Mouse (Mus musculus) heart, postnatal 10 days (tissue): ENCODE measurements at regions not wholly inside any gene's neighbourhood (a gene's known extent, or its start where the extent isn't known, plus 50 kb on each side); places are given as distances from the start of the nearest gene placed in this dataset.
A peak's percentile ranks its signal among the peaks of the same experiment; 100 is the strongest.

Source experiments
- DNase-seq, 2 experiments: peaks; one replicate each; pipeline ENCODE4 v3.0.0; 2021
- intact Hi-C: fragments of 180-260 bp; cut with DNase I; formaldehyde crosslinking; loops from one replicate; pipeline ENCODE4 v1.15.1; 2025

DNA sequence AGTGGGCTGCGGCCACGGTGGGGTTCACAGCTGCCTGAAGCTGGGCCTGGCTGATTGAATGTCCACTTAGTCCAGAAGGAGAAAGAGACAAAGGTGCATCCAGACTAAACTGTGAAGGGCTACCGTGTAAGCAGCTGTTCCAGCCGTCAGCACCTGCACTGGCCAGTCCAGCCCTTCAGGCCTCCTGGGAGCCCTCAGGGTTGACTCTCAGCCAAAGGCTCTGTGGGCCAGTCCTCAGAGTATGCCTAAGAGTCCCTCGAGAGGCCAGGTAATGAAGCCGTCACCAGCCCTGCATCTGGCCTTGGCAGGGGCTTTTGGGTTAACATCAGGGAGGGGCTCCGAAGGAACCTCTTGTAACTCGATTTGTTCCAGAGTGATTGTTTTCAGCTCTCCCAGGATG, 187.4 kb downstream of the Gpd2 start:
- intact Hi-C loops, result no loop called here
- DNase-seq, result no peak

DNA sequence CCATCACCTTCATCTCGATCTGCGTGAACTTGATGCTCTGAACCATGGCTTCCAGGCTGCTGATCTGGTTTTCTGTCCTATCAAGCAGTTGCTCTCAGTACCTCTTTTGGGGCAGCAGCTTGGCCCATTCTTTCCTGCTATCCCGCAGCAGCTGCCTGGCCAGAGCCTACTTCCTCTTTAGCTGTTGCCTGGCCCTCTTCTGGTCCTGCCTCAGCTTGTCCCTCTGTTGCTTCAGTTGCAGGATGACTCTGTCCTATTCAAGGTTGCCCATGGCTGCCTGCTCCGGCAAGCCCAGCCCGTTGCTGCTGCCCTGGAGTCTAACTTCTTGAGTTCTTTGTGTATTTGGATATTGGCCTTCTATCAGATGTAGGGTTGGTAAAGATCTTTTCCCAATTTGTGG, 188.0 kb downstream of the Gpd2 start:
- intact Hi-C loops, result no loop called here
- DNase-seq, result no peak

DNA sequence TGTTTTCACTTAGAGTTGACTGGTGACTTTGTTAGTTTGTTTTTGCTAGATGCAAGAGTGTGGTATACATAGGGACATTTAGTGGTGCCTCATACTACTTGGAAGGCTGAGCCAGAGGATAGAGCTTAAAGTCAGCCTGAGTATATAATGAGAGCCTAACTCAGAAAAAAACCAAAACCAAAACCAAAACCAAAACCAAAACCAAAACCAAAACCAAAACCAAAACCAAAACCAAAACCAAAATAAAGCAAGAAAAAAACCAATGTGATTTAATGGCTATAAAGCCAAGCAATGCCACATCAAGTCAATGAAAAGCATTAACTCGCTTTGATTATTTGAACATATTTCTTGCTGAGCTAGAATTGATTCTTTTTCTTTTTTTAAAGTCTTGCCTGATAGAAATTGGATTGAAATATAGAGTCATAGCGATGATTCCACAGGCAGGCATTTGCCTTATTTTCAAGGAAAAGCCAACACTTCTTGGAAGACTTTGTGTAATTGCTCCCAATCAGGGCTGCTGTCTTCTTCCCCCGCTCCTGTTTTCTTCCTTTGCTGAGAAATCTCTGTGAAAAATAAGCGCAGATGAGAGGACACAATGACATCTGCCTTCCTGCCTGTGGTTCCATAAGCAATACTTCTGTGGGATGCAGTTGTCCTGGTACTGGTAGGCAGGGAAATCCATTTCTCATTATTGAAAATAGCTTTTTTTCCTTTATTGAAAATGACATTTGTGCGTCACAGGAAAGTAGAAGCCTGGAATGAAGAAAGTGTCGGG, 213.7 kb downstream of the Gpd2 start:
- intact Hi-C loops, result no loop called here
- no peak for DNase-seq

DNA sequence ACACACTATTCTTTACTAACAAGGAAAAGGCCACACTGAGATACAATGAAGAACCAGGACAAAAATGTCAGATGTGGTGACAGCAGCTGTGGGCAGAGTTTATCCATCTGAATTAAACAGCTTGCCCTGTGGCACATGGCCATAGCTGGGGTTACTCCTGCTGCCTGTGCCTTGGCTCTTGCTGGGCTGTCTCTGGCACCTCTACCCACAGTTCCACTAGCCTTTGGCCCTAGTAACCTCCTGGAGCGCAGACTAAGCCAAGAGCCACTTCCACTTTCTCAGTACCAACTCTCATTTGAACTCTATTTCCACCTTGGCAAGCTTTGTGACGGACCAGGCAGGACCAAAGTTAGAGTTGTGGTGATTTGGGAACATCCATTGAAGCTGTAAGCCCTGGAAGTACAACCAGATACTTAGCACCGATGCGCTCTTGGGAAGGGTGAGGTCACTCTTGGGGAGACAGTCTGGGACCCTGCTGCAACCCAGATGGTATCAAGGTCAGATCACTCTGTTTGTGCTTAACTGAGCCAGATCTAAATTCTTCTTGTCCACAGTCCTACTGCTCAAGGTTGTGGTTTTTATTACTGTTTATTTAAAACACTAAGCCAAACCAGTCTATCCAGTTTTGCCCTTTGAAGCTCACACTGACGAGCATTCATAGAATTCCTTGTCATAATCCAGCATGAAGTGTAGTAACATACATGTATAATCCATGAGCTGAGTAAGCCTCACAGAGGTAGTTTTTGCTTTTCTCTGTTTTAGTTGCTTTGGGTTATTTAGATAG, 216.7 kb downstream of the Gpd2 start:
- DNase-seq, result peak in 1 of 2 experiments; percentile 1
- intact Hi-C loops, result no loop called here

DNA sequence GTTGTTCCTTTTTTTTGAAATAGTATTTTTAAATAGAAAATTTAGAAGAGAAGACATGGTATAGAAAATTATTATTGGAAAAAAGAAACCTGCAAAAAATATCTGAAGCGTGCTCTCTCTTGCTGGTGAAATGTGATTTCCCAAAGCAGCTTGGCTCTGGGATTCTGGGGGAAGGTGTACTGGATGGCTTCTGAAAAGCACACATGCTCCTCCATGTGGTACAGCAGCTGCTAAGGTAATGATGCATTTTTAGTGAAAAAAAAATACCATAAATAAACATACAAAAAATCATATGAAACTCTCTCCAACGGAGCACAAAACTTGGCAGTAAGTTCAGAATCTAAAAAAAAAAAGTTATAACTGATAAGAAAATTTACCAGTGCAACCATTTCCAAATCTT, 222.5 kb downstream of the Gpd2 start:
- intact Hi-C loops, result no loop called here
- no peak for DNase-seq

DNA sequence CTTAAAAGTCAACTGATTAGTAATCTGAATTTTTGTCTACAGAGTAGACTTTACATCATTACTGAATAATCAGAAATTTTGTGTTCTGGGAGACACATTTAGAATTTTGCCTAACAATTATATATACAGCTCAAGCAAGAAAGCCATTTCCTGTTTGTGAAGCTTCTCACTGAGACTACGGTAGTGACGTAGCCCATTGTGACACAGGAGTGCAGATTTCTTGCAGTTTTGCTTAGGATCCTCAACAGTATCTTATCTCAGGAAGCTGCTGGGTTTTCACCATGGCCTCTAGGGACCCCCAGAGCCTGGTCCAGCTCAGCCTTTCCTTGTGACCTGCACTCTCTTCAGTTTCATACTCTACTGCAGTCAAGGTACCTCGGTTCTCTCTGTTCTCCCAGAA, 236.4 kb downstream of the Gpd2 start:
- intact Hi-C loops, result no loop called here
- DNase-seq, result no peak

DNA sequence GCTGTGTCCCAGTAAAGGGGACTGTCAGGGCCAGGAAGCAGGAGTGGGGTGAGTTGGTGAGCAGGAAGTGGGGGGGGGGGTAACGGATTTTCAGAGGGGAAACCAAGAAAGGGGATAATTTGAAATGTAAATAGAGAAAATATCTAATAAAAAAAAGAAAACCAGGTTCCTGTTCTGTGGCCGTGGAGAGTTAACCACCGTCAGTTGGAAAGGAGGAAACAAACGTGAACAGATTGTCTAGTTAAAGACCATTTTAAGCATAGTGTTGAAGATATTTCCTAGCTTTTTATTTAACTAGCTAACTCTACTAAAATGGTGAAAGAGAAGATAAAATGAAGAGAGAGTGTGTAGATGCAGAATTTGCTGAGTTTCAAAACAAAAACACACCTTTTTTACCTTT, 254.7 kb downstream of the Gpd2 start:
- no peak for DNase-seq
- intact Hi-C loops, result no loop called here

DNA sequence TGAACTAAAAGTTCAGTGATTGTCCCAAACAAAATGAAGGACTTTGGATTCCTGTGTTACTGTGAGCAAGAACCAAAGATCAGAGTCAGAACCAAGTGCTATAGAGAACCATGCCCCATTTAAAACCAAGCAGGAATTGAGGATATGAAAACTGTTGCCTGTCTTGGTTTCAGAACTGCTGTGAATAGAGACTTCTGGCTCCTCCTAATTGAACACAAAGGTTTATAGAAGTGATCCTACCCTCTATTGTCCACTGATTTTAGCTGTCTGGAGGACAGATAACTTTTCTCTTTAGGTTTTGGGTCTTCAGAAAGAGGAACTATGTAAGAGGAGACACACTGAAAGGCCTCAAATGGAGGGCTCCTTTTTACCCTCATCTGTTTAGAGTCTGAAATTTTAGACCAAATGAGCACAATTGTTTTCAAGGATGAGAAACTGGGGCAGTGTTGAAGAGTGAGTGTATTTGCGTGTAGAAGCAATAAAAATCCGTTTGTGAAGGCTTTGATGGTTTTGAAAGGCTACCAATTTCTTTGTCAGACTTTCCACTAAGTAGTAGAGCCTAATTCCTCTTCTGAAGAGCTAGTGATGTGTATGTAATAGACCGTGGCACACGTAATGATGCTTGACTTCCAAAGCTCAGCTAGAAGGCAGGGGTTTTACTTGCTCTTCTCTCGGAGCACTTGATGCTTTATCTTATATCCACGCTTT, 255.6 kb downstream of the Gpd2 start:
- no peak for DNase-seq
- intact Hi-C loops, result no loop called here

DNA sequence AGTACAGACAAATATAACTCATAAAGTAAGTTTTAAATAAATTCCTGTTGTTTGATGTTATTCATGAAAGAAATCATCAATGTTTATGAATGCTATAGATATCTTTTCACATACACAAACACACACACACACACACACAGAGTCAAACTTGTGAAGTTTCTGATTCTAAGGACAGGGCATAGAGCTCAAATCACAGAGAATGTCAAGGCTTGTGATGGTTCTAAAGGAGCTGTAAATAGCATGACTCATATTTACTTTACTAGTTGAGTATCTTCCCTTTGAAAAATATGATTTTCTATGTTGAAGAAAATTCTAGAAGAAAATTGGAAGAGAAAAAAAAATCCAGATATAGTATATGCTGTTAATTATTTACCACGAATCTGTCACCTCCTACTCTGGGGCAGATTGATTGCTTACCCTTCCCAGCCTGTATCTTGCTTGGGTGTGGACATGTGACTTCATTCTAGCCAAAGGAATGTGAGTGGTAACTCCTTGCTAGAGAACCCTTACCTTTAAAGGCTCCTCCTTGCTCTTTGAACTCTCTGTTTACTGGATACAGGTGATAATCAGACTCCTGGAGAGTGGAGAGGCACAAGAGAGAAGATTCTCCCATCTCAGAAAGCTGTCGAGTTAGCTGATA, 259.0 kb downstream of the Gpd2 start:
- DNase-seq, result no peak
- intact Hi-C loops, result no loop called here

DNA sequence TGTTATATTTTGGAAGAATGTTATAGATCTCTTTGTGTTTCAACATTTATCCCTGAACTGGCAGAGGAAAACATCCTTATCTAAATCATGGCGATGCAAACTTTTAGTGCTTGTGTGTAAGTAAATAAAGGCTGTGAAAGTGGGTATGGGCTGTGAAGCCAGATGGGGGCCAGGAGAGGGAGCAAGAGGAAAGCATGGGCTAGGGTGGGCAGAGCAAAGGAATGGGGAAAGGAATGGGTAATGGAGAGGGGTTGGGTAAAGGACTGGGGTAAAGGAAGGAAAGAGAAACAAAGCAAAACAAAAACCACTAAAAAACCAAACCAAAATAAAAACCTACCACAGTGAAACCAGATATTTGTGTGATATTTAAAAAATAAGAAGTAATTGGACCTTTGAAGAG, 260.5 kb downstream of the Gpd2 start:
- DNase-seq, result no peak
- intact Hi-C loops, result no loop called here

DNA sequence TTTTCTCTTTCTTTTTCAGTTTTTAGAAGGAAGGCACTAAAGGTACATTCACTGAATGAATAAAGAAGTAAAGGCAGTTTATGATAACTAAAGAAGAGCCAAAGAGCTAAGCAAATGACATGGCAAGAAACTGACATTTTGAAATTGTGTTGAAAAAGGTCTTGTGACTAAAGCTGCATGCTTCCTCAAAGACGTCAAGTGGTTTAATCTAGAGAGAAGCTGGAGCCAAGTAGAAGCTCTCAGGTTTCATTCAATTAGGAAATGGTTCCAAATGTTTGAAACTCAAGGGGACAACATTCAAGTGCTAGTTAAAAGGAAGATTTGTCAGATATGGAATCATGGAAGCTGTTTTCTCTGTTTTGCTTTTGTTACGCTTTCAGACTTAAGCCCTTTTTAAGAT, 267.2 kb downstream of the Gpd2 start:
- intact Hi-C loops, result no loop called here
- no peak for DNase-seq

DNA sequence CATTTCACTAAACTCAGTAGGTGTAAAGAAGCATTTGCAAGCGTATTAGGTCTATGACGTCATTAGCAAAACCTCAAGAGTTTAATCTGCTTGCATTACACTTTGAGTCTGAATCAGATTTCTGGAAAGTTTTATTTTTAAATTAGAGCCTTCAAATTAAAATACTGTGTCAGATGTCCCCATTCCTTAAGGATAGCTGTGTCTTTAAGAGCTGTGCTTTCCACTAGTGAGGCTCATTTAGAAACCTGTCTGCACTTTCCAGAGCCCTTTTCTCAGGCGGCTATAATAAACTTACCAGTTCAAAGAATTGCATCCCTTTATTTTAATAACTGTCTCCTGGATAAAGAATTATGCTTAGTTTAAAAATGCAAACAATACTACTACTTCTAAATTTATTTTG, 285.0 kb downstream of the Gpd2 start:
- no peak for DNase-seq
- intact Hi-C loops, result no loop called here

DNA sequence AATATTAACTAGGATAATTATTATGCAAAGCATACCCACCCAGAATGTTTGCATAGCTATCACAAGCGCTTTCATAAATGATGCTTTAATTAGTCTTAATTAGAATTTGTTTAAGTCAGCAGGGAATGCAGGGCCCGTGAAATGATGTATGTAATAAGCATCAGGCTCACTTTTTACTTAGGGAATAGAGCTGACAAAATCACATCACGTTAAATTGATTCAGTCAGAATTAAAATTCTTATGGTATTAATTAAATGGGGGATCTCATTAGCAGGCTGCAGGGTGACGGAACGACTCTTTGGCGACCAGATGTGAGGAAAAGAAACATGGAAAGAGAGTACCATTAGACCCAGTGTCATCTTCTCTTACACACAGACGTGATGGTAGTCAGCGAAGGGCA, 285.5 kb downstream of the Gpd2 start:
- intact Hi-C loops, result no loop called here
- DNase-seq, result no peak

DNA sequence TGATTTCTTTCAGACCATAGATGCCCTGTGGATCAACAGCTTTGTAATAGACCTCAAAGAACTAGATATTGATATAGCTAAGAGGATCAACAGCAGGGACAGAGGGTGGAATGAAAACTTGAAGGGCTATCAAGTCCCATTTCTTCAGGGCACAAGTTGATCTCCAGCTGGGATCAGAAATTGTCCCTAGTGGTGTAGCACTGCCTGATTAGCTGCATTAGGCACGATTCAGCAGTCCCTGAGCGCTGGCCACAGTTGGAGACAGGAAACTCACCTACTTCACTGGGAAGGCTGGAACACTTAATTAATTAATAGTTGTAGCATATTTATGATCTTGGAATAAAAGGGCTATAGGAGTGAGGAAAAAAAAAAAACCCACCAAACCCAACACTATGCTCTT, 290.5 kb downstream of the Gpd2 start:
- no peak for DNase-seq
- intact Hi-C loops, result no loop called here

DNA sequence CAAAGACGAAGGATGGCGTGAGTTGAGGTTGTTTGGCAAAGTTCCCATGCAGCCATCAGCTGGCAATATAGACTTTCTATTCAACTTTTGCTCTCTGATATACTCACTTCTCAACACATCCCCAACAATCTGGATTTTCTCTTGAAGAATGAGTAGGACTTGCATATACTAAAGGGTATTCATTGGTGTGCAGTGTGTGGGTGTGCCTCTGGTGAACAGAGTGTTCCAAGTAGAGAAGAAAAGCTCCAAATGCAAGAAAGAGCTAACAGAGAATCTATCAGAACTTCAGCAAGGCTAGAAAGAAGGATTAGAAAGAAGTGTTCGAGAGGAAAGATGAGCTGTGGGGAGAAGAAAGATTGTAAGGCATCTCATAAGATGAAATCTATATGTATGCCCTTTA, 302.4 kb downstream of the Gpd2 start:
- intact Hi-C loops, result no loop called here
- DNase-seq, result no peak

DNA sequence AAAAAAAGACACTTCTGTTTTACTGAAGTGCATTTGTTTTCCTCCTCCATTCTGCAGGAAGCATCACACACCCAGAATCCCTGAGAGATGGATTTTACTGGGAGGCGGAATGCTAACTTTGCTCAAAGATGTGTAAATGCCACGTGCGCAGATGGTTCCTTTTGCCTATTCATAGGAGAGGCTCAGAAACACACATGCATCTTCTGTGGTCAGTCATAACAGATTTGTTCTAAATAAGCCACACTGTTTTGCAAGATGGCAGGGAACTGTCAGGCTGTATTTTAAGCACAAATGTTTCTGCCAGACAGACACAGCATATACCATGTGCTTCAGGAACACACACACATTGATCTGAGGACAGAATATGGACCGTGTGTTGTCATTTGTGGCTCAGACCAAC, 327.8 kb downstream of the Gpd2 start:
- intact Hi-C loops, result no loop called here
- no peak for DNase-seq

DNA sequence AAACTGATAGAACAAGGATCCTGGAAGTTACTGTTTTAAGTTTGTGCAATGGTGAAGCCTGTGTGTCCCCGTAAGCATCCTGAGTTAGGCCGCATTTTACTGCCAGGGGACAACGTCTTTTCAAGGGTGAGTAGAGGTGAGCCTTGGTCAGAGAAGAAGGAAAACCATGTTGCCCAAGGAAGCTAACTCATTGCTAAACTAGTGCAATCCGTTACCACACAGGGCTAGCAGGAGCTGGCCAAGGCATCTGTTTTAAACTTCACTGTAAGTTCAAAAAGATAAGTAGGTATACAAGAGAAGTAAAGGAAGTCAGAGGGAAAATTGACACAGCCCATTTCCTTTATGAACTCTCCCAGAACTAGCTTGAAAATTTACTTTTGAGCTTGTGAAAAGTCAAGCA, 328.7 kb downstream of the Gpd2 start:
- no peak for DNase-seq
- intact Hi-C loops, result no loop called here

DNA sequence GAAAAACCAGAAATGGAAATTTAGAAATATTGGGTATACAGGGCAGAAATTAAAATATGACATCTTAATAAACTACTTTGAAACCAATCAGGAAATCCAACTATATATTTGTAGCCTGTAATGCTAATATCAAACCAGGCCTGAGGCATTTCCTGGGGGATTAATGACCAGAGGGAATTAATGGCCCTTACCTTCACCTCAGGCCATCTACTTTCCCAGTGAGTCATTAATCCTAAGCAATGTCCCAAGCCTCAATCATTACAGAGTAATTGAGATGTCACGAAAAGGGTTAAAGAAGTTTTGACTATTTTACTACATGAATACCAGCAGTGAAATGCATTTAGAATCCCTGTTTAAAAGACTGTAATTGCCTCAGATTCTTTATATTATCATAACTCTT, 329.7 kb downstream of the Gpd2 start:
- intact Hi-C loops, result no loop called here
- no peak for DNase-seq

DNA sequence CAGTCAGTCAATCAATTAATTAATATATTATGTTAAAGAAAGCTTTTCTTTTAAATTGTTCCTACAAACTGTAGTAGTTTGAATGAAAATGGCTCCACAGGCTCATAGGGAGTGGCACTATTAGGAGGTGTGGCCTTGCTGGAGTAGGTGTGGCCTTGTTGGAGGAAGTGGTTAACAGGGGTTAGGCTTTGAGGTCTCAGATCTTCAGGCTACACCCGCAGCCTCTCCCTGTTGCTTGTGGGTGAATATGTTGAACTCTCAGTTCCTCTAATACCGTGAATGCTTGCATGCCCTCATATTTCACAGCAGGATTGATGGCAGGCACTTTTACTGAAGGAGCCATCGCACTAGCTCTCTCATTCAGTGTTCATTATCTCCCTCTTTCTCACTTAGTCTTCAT, 349.6 kb downstream of the Gpd2 start:
- no peak for DNase-seq
- intact Hi-C loops, result no loop called here

DNA sequence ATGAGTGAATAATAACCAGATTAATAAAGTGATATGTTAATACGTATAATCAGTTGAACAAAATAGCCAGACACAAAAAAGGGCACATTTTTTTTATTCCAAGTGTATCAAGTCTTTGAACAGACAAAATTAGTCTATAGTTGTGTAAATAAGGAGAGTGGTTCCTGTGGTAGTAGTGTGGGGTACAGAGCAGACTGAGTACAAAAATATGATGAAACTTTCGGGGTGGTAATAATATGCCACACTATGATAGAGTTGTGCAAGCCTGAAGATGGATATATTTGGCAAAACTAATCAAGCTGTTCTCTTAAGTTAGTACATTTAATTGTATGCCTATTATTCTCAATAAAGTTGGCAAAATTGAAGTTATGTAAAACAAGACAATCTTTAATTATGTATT, 356.1 kb downstream of the Gpd2 start:
- intact Hi-C loops, result no loop called here
- DNase-seq, result no peak

DNA sequence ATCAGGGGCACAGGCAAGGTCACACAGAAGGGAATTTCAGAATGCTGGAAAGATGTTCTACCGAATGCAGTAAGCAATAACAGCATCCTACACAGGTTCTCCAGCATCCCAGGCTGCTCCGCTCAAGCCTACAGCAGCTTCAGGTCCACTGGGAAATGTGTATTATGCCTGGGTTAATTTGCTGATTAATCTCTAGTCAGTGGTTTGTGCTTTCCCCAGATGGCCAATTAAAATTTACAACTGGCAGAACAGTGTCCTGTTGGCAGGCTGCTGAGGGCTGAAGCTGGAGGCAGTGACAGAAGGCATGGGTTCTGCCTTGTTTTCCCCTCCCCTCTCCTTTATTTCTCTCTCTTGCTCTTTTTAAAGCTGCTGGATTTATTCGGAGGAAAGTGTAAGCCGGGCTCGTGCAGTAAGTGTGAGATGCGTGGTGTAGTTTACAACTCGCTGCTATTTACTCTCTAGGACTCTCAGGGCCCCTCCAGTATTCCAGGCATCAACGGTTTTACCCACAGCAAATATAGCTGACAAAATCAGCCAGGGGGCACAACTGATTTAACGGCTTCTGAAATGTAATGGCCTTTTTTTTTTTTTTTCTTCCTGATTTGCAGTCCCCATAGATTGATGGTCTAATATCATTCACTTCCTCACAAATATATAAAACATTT, 360.4 kb downstream of the Gpd2 start:
- no peak for DNase-seq
- intact Hi-C loops, result no loop called here
